Mouse (Mus musculus) myocyte (in vitro differentiated cells): Measurements from ENCODE around the gene Sapcd2.

ENCODE experiments used
- MAX ChIP-seq: IDR thresholded peaks from one replicate; pipeline ENCODE4 v1.6.1; 2011; ENCODE audit warnings: low read depth, mild to moderate bottlenecking, control low read depth
- MYOD1 ChIP-seq, 3 experiments: IDR thresholded peaks; one replicate each; pipeline ENCODE4 v1.6.1; 2011; ENCODE audit warnings: control low read depth in 2 of 3, low read depth in 2 of 3, mild to moderate bottlenecking in 2 of 3, moderate library complexity in 1 of 3; ENCODE audit not compliant: insufficient read length in 2 of 3, control insufficient read depth in 1 of 3
- POLR2A ChIP-seq: IDR thresholded peaks from one replicate; pipeline ENCODE4 v1.6.1; 2011; ENCODE audit warnings: low read depth, mild to moderate bottlenecking, control low read depth, moderate library complexity; ENCODE audit not compliant: insufficient read length

GRCm38 (mm10) chr2:25399051-25399450 is 26.9 kb downstream of the Sapcd2 start, which contains the start of gene Npdc1:
- no peak for TF ChIP-seq MYOD1 (IDR thresholded peaks at IDR 0.05; ENCODE audit: control insufficient read depth in 1 of 3, insufficient read length in 2 of 3, low read depth in 2 of 3)
- no peak for TF ChIP-seq POLR2A
- TF ChIP-seq MAX = no peak
